Mouse (Mus musculus): Measurements from ENCODE around the gene Gm3373.
"Not testable (repeated sequence)": the region's sequence is repeated elsewhere in the genome, so short reads cannot be mapped to it uniquely, and the experiment has no call there.

Gene Gm3373

DNA sequence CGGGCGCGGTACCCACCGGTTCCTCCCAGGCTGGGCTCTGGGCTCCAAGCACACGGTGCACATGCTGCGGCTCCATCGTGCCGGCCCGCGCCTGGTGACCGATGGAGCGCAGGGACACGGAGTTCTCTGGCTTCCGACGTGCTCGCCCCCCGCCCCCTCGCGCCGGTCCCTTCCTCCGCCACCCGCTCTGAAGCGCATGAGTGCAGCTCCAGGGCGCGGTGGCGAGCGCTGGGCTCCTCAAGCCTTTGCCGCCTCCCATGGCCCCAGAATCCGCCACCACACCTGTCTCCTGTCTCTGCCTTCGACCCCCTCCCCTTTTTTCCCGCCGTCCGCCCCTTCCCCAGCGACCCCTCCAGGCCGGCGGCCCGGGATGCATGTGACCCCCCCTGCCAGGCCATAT is at the start of gene Gm3373:
Gene Gm3373, minus strand, starts transcription at position 101 of the 400 bp plus-strand sequence.
- DNase-seq (ENCODE audit: low spot score in 2 of 2) = not testable (repeated sequence)

DNA sequence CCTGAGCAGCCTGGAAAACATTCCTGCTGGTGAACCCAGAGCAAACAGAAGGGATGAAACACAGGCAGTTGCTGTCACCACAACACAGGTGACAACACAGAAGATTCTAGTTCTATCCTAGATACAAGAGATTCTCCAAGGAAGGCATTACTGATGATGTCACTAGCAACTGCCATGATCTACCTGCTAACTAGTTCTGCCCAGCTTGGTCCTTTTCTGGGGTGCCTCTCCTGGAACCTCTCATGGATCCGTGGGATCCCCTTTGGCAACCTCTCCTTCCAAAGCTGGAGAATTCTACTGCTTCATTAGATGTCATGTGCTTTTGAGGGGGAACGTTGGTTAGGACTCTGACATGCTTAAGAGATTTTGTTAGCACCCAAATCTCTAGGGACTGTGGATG is 54.0 kb downstream of the Gm3373 start, which contains the start of gene Gm9603:
Gene Gm9603, minus strand, starts transcription at position 101 of the 400 bp plus-strand sequence.
- DNase-seq (ENCODE audit: low spot score in 2 of 2) = not testable (repeated sequence)

All from right cerebral cortex, postnatal 36 days (tissue).